12 mouse cellular contexts compared by ENCODE assay signal in genomic region chr4:3051212-3051611, GRCm38 (mm10).
DNase-seq lines count a peak whose midpoint lies in the region; ATAC-seq lines count a peak whose summit lies in the region.
"Had no signal": no experiment of that assay in that cellular context is flagged by ENCODE, and none has a peak within 500 bp of the region (broad histone marks: within the 10 kb centered on the region; RNA-seq: fewer than 3 reads in every experiment).

No protein-coding gene starts in this region.

- H3K4me2 ChIP-seq in stomach, embryonic 16.5 days (ENCODE audit: low read depth, low read length) = no peak overlapping the region
- H3K4me2 ChIP-seq: embryonic facial prominence, embryonic 15.5 days; kidney, embryonic 15.5 days; stomach, embryonic 15.5 days had no signal

- H3K27ac ChIP-seq in stomach, embryonic 16.5 days (ENCODE audit: low read length) = no peak overlapping the region
- H3K27ac ChIP-seq: embryonic facial prominence, embryonic 15.5 days; kidney, embryonic 15.5 days; stomach, embryonic 15.5 days had no signal

- ATAC-seq in stomach, embryonic 16.5 days (ENCODE audit: insufficient read depth, low FRiP score) = 0 out of 2 replicates have a peak, but pooled peaks have one; percentile 8

- peaks cover 56% of the 10 kb centered on the region for H3K9me3 ChIP-seq in stomach, embryonic 16.5 days (replicated peaks; ENCODE audit: control insufficient read depth, low read length)

- no peaks in the 10 kb centered on the region for H3K36me3 ChIP-seq in stomach, embryonic 16.5 days (ENCODE audit: control insufficient read depth, insufficient read depth, low read length)
- H3K36me3 ChIP-seq: embryonic facial prominence, embryonic 15.5 days; kidney, embryonic 15.5 days; stomach, embryonic 15.5 days had no signal

- H3K4me1 ChIP-seq in stomach, embryonic 16.5 days (ENCODE audit: control insufficient read depth, insufficient read depth, low read length) = no peaks in the 10 kb centered on the region
- H3K4me1 ChIP-seq: embryonic facial prominence, embryonic 15.5 days; kidney, embryonic 15.5 days; stomach, embryonic 15.5 days had no signal

- H3K27me3 ChIP-seq in stomach, embryonic 16.5 days (ENCODE audit: control insufficient read depth, insufficient read depth, low read length) = no peaks in the 10 kb centered on the region
- H3K27me3 ChIP-seq: embryonic facial prominence, embryonic 15.5 days; kidney, embryonic 15.5 days; stomach, embryonic 15.5 days had no signal

- no peak overlapping the region for H3K4me3 ChIP-seq in stomach, embryonic 16.5 days (replicated peaks; ENCODE audit: low read length)
- H3K4me3 ChIP-seq: embryonic facial prominence, embryonic 15.5 days; kidney, embryonic 15.5 days; stomach, embryonic 15.5 days had no signal

- no peak overlapping the region for H3K9ac ChIP-seq in stomach, embryonic 16.5 days (ENCODE audit: low read length)
- H3K9ac ChIP-seq: embryonic facial prominence, embryonic 15.5 days; kidney, embryonic 15.5 days; stomach, embryonic 15.5 days had no signal

- 69% methylated on average over 5 of the region's 5 CpGs for WGBS in stomach, embryonic 16.5 days

- peak; percentile 0 for DNase-seq in gastrocnemius, adult 18-20 months (ENCODE audit: low spot score)
- DNase-seq in gastrocnemius, adult 8-10 months (ENCODE audit: low spot score in 2 of 2) = no peak
- peak; percentile 0 for DNase-seq in kidney, postnatal 4 days
- DNase-seq in kidney, postnatal 36 days = no peak
- DNase-seq in spleen, postnatal 14 days (ENCODE audit: low spot score in 2 of 2) = peak; percentile 0 to 5
- DNase-seq in spleen, postnatal 36 days (ENCODE audit: low spot score in 2 of 2) = no peak
- DNase-seq in frontal cortex, postnatal 36 days (ENCODE audit: low spot score in 2 of 2) = no peak
- DNase-seq: cerebellum, adult 9-11 months had no signal

Comparison
In these comparisons a context has a peak if more than half of its experiments do, and no peak if none do; other contexts are left out.
1. DNase-seq: peak in gastrocnemius, adult 18-20 months (single experiment), kidney, postnatal 4 days (2 of 2) and spleen, postnatal 14 days (2 of 2); none in gastrocnemius, adult 8-10 months (0 of 2), kidney, postnatal 36 days (0 of 2), spleen, postnatal 36 days (0 of 2) and frontal cortex, postnatal 36 days (0 of 2).